Mouse (Mus musculus): ENCODE measurements around the gene Kcnq1.

DNA sequence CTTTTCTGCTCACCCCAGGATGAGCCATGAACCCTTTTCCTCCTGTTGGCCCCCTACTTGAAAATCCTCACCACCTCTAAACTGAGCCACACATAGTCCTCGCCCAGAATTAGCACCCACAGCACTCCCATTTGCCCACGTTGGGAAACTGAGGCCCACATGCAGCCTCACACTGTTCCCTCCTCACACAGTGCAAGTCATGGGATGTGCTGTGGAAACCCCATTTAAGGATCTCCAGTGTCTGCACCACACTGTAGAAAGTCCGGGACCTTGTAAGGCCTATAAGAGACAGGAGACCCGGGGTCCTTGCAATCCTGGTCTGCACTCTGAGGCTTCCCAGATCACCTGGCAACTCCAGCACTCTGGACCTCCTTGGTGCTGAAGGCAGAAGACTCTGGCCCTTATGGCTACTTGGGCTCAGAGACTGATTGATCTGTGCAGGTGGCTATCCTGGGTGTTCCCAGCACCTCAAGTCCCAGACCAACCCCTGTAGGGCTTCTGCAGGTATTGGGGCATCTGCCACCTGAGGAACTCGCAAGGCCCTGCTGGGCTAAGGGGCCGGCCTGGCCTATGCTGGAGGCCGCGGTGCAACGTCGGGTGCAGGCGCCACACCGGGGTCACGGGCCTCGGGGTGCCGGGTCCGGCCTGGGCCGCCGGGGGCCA is 331.2 kb downstream of the Kcnq1 start:
- TF ChIP-seq GATA1 (IDR thresholded peaks at IDR 0.05; ENCODE audit: low read length) (no peak), TAL1 (IDR thresholded peaks at IDR 0.05; ENCODE audit: low read length) (no peak)
